Mouse (Mus musculus) CH12.LX (cell line): ENCODE data around the gene Thsd1. TPM values are rescaled to one million over a fixed set of nuclear protein-coding genes. Genes with fewer than 3 reads are reported as not detected.

ENCODE experiments used
- DNase-seq: peaks from one replicate; pipeline ENCODE4 v3.0.0-alpha.2; 2013; ENCODE audit errors: extremely low read depth
- H3K27ac ChIP-seq: 2 replicates; pipeline ENCODE4 v1.5.1; 2012; ENCODE audit warnings: low read depth, mild to moderate bottlenecking, control low read depth, moderate library complexity; ENCODE audit not compliant: insufficient read depth
- H3K27me3 ChIP-seq: replicated peaks from 2 replicates; pipeline ENCODE3; 2012; ENCODE audit warnings: inconsistent platforms
- H3K36me3 ChIP-seq, 2 experiments: replicated peaks in 1 of 2; 2 replicates each; pipeline versions ENCODE3 to v1.6.1; 2012; ENCODE audit warnings: inconsistent platforms in 1 of 2, low read length in 1 of 2, mild to moderate bottlenecking in 1 of 2, mixed read lengths in 1 of 2, moderate library complexity in 1 of 2; ENCODE audit not compliant: control insufficient read depth in 1 of 2, insufficient read depth in 1 of 2
- H3K4me1 ChIP-seq, 2 experiments: 2 replicates each; pipeline ENCODE4 v1.6.1; 2012; ENCODE audit warnings: inconsistent platforms in 1 of 2, moderate library complexity in 1 of 2; ENCODE audit not compliant: insufficient read depth in 2 of 2, control insufficient read depth in 1 of 2
- H3K4me2 ChIP-seq: 2 replicates; pipeline ENCODE4 v1.6.1; 2012; ENCODE audit warnings: low read depth, mild to moderate bottlenecking, control low read depth; ENCODE audit not compliant: poor library complexity, insufficient read depth, severe bottlenecking
- H3K4me3 ChIP-seq, 3 experiments: fragments of 150-350 bp in 1 of 3; sonication (generic) in 1 of 3; replicated peaks in 1 of 3; 2 replicates each; pipeline versions ENCODE3 to v1.5.1; 2011 to 2012; ENCODE audit warnings: low read depth in 2 of 3, low read length in 2 of 3, mild to moderate bottlenecking in 2 of 3, moderate library complexity in 2 of 3, control low read depth in 1 of 3, improper control_type of control experiment in 1 of 3, inconsistent platforms in 1 of 3, mixed read lengths in 1 of 3; ENCODE audit not compliant: poor library complexity in 1 of 3
- H3K79me2 ChIP-seq: replicated peaks from 2 replicates; pipeline ENCODE4 v1.6.1; 2012; ENCODE audit warnings: mild to moderate bottlenecking, moderate library complexity; ENCODE audit not compliant: control insufficient read depth, poor library complexity, insufficient read depth, severe bottlenecking; ENCODE audit errors: extremely low read depth
- H3K9ac ChIP-seq: 2 replicates; pipeline ENCODE4 v1.6.1; 2012; ENCODE audit warnings: low read depth, mild to moderate bottlenecking, control low read depth, moderate library complexity; ENCODE audit not compliant: insufficient read depth
- H3K9me3 ChIP-seq: replicated peaks from 2 replicates; pipeline ENCODE3; 2012; ENCODE audit warnings: low read length, inconsistent platforms, mixed read lengths
- BHLHE40 ChIP-seq: IDR thresholded peaks from 2 replicates; pipeline ENCODE4 v1.6.1; 2011; ENCODE audit warnings: mild to moderate bottlenecking, low read depth, low read length, improper control_type of control experiment
- CHD1 ChIP-seq: IDR thresholded peaks from 2 replicates; pipeline ENCODE4 v1.6.1; 2012; ENCODE audit warnings: low read depth, low read length, improper control_type of control experiment, inconsistent platforms
- CHD2 ChIP-seq: IDR thresholded peaks from 2 replicates; pipeline ENCODE4 v1.6.1; 2011; ENCODE audit warnings: low read length, improper control_type of control experiment
- CTCF ChIP-seq, 2 experiments: IDR thresholded peaks in 1 of 2; conservative IDR thresholded peaks in 1 of 2; 2 replicates each; pipeline ENCODE4 v1.5.1; 2011 to 2012; ENCODE audit warnings: low read depth in 2 of 2, low read length in 2 of 2, improper control_type of control experiment in 1 of 2, inconsistent platforms in 1 of 2, mild to moderate bottlenecking in 1 of 2, moderate library complexity in 1 of 2
- E2F4 ChIP-seq: IDR thresholded peaks from 2 replicates; pipeline ENCODE4 v1.6.1; 2011; ENCODE audit warnings: low read depth, low read length, improper control_type of control experiment; ENCODE audit not compliant: insufficient replicate concordance
- EP300 ChIP-seq: IDR thresholded peaks from 2 replicates; pipeline ENCODE4 v1.6.1; 2011; ENCODE audit warnings: low read length, improper control_type of control experiment
- HCFC1 ChIP-seq: IDR thresholded peaks from 2 replicates; pipeline ENCODE4 v1.6.1; 2012; ENCODE audit warnings: low read depth, mild to moderate bottlenecking, inconsistent platforms, low read length, improper control_type of control experiment
- IRF4 ChIP-seq: IDR thresholded peaks from 2 replicates; pipeline ENCODE4 v1.6.1; 2014; ENCODE audit warnings: low read depth, mild to moderate bottlenecking, inconsistent platforms, low read length, improper control_type of control experiment
- KAT2A ChIP-seq: IDR thresholded peaks from 2 replicates; pipeline ENCODE4 v1.6.1; 2012; ENCODE audit warnings: low read length, improper control_type of control experiment, inconsistent platforms; ENCODE audit not compliant: insufficient replicate concordance
- MAFK ChIP-seq: IDR thresholded peaks from 2 replicates; pipeline ENCODE4 v1.6.1; 2011; ENCODE audit warnings: low read length, improper control_type of control experiment; ENCODE audit not compliant: insufficient replicate concordance
- MAX ChIP-seq: IDR thresholded peaks from 2 replicates; pipeline ENCODE4 v1.6.1; 2011; ENCODE audit warnings: low read length, improper control_type of control experiment
- MAZ ChIP-seq: IDR thresholded peaks from 2 replicates; pipeline ENCODE4 v1.6.1; 2012; ENCODE audit warnings: low read depth, mild to moderate bottlenecking, inconsistent platforms, low read length, improper control_type of control experiment, moderate library complexity
- MXI1 ChIP-seq: IDR thresholded peaks from 2 replicates; pipeline ENCODE4 v1.6.1; 2011; ENCODE audit warnings: mild to moderate bottlenecking, low read depth, low read length, improper control_type of control experiment
- MYC ChIP-seq: IDR thresholded peaks from 2 replicates; pipeline ENCODE4 v1.6.1; 2011; ENCODE audit warnings: low read depth, mild to moderate bottlenecking, improper control_type of control experiment, low read length
- NELFE ChIP-seq: IDR thresholded peaks from 2 replicates; pipeline ENCODE4 v1.6.1; 2011; ENCODE audit warnings: low read depth, low read length, improper control_type of control experiment
- NRF1 ChIP-seq: IDR thresholded peaks from 2 replicates; pipeline ENCODE4 v1.6.1; 2014; ENCODE audit warnings: low read depth, mild to moderate bottlenecking, inconsistent platforms, low read length, improper control_type of control experiment, moderate library complexity
- POLR2A ChIP-seq: IDR thresholded peaks from 2 replicates; pipeline ENCODE4 v1.6.1; 2011; ENCODE audit warnings: low read depth, mild to moderate bottlenecking, improper control_type of control experiment, low read length
- POLR2AphosphoS2 ChIP-seq: IDR thresholded peaks from 2 replicates; pipeline ENCODE4 v1.6.1; 2011; ENCODE audit warnings: low read depth, low read length, improper control_type of control experiment
- RAD21 ChIP-seq: IDR thresholded peaks from 2 replicates; pipeline ENCODE4 v1.6.1; 2011; ENCODE audit warnings: low read depth, mild to moderate bottlenecking, low read length, improper control_type of control experiment, moderate library complexity
- RCOR1 ChIP-seq: conservative IDR thresholded peaks from 2 replicates; pipeline ENCODE4 v1.6.1; 2012; ENCODE audit warnings: low read depth, mild to moderate bottlenecking, inconsistent platforms, low read length, improper control_type of control experiment
- SIN3A ChIP-seq: IDR thresholded peaks from 2 replicates; pipeline ENCODE4 v1.6.1; 2012; ENCODE audit warnings: low read length, improper control_type of control experiment, inconsistent platforms
- SMC3 ChIP-seq: IDR thresholded peaks from 2 replicates; pipeline ENCODE4 v1.6.1; 2011; ENCODE audit warnings: low read depth, low read length, improper control_type of control experiment
- TBP ChIP-seq: conservative IDR thresholded peaks from 2 replicates; pipeline ENCODE4 v1.6.1; 2011; ENCODE audit warnings: low read depth, low read length, improper control_type of control experiment
- TCF12 ChIP-seq: IDR thresholded peaks from 2 replicates; pipeline ENCODE4 v1.6.1; 2014; ENCODE audit warnings: low read depth, mild to moderate bottlenecking, inconsistent platforms, low read length, improper control_type of control experiment
- UBTF ChIP-seq: IDR thresholded peaks from 2 replicates; pipeline ENCODE4 v1.6.1; 2012; ENCODE audit warnings: low read depth, mild to moderate bottlenecking, inconsistent platforms, low read length, improper control_type of control experiment, moderate library complexity
- USF2 ChIP-seq: conservative IDR thresholded peaks from 2 replicates; pipeline ENCODE4 v1.6.1; 2011; ENCODE audit warnings: low read depth, low read length, improper control_type of control experiment
- ZC3H11A ChIP-seq: IDR thresholded peaks from 2 replicates; pipeline ENCODE4 v1.6.1; 2012; ENCODE audit warnings: low read depth, mild to moderate bottlenecking, inconsistent platforms, low read length, improper control_type of control experiment
- ZKSCAN1 ChIP-seq: IDR thresholded peaks from 2 replicates; pipeline ENCODE4 v1.6.1; 2012; ENCODE audit warnings: low read depth, inconsistent platforms, low read length, improper control_type of control experiment, borderline replicate concordance
- dilution Hi-C: fragments of 300-500 bp; cut with MboI; formaldehyde crosslinking; loops from 2 replicates; pipeline ENCODE4 v1.14.3; 2020; ENCODE audit warnings: low sequenced_read_pairs; ENCODE audit not compliant: extremely low pct_unique_long_range_greater_than_20kb, extremely low pct_ligation_motif_present
- in situ Hi-C: fragments of 300-500 bp; cut with MboI; formaldehyde crosslinking; loops from 3 replicates; pipeline ENCODE4 v1.14.3; 2019; ENCODE audit warnings: low sequenced_read_pairs, low pct_ligation_motif_present, low pct_unique_long_range_greater_than_20kb, mixed read lengths
- polyA plus RNA-seq: library from polyadenylated mRNA; unstranded; fragments of >175 nt; gene quantifications from 2 replicates; pipeline ENCODE4 v1.2.1, GENCODE M21; 2012; ENCODE audit warnings: low read depth; ENCODE audit not compliant: insufficient read length
- total RNA-seq, 2 experiments: library from RNA; depleted of rRNA; stranded (reverse); fragments of 300-350 nt in 1 of 2; fragments of >200 nt in 1 of 2; gene quantifications; 2 replicates each; pipeline ENCODE4 v1.2.3; 2012 to 2014

Gene Thsd1
- total and polyA plus RNA-seq, 3 experiments: 0.12 to 0.83 (median 0.30) TPM

- H3K4me1 ChIP-seq: peaks cover 0 to 8% of the 10 kb centered on the region in 2 experiments; a peak in 2 of 4 replicates
- no peak overlapping the region for H3K4me3 ChIP-seq
- H3K9me3 ChIP-seq: no peaks in the 10 kb centered on the region
- no peaks in the 10 kb centered on the region for H3K27me3 ChIP-seq
- no peak for TF ChIP-seq MAZ
- TF ChIP-seq SMC3: no peak
- no peak for TF ChIP-seq RCOR1
- TF ChIP-seq CHD2: no peak
- no peak for TF ChIP-seq CTCF (conservative IDR thresholded peaks at IDR 0.05 in 1 of 2, IDR thresholded peaks at IDR 0.05 in 1 of 2; ENCODE audit: low read depth in 2 of 2, low read length in 2 of 2)
- no peak for TF ChIP-seq NELFE
- TF ChIP-seq MAFK: no peak
- no peak for TF ChIP-seq MYC
- no peak for TF ChIP-seq MXI1
- TF ChIP-seq KAT2A: no peak
- TF ChIP-seq SIN3A: no peak
- TF ChIP-seq MAX: no peak
- no peak for TF ChIP-seq USF2
- no peak for TF ChIP-seq TCF12
- TF ChIP-seq RAD21: no peak
- TF ChIP-seq ZKSCAN1: no peak
- TF ChIP-seq, all 38 proteins: peak for 0
- Histone ChIP-seq H3K36me3 (peaks cover 0 to 6% of the 10 kb centered on the region in 2 experiments), H3K79me2 (no peaks in the 10 kb centered on the region), H3K4me2 (no peak overlapping the region), H3K27ac (no peak overlapping the region), H3K9ac (no peak overlapping the region)
- in situ Hi-C loops: no loop called here
- no peak for DNase-seq
- dilution Hi-C loops: no loop called here
Measured at GRCm38 (mm10) chr8:22262267-22262666, 35.2 kb downstream of the Thsd1 start.

- H3K4me3 ChIP-seq: no peak overlapping the region
- H3K36me3 ChIP-seq: peaks cover 0 to 3% of the 10 kb centered on the region in 2 experiments
- H3K4me2 ChIP-seq: no peak overlapping the region
- in situ Hi-C loops (no loop called here), dilution Hi-C loops (no loop called here)
- no peak overlapping the region for H3K27ac ChIP-seq
- no peaks in the 10 kb centered on the region for H3K9me3 ChIP-seq
- H3K4me1 ChIP-seq: peaks cover 0 to 8% of the 10 kb centered on the region in 2 experiments; a peak in 2 of 4 replicates
- H3K27me3 ChIP-seq: no peaks in the 10 kb centered on the region
- DNase-seq: no peak
- TF ChIP-seq ZKSCAN1 (no peak), BHLHE40 (no peak), CHD2 (no peak), UBTF (no peak), EP300 (no peak), POLR2A (no peak), MAFK (no peak), E2F4 (no peak), CHD1 (no peak), SIN3A (no peak), NRF1 (no peak), MAZ (no peak), HCFC1 (no peak), IRF4 (no peak), USF2 (no peak), ZC3H11A (no peak), TBP (no peak), POLR2AphosphoS2 (no peak)
- H3K9ac ChIP-seq: no peak overlapping the region
- H3K79me2 ChIP-seq: no peaks in the 10 kb centered on the region
Measured at GRCm38 (mm10) chr8:22264292-22264691, 37.2 kb downstream of the Thsd1 start.
